Mouse (Mus musculus): Measurements from ENCODE around the gene Epha3.
A peak's percentile ranks its signal among the peaks of the same experiment; 100 is the strongest.

Gene Epha3

GRCm38 (mm10) chr16:63863913-63864330, at the start of gene Epha3:
Gene Epha3, minus strand, starts transcription at chr16:63864175.
- peak; percentile 81 for DNase-seq

- DNase-seq = no peak
Observed at GRCm38 (mm10) chr16:63903425-63903824, 39.5 kb upstream of the Epha3 start.

- DNase-seq = no peak
Observed at GRCm38 (mm10) chr16:63881190-63881589, 17.2 kb upstream of the Epha3 start.

- DNase-seq = peak; percentile 6
Observed at GRCm38 (mm10) chr16:63872313-63872712, 8.3 kb upstream of the Epha3 start.

- DNase-seq = no peak
Observed at GRCm38 (mm10) chr16:63864463-63864976, 545 bp upstream of the Epha3 start.

- DNase-seq = peak; percentile 23
Observed at GRCm38 (mm10) chr16:63863181-63863580, 794 bp downstream of the Epha3 start.

GRCm38 (mm10) chr16:63857561-63857960, 6.4 kb downstream of the Epha3 start:
- no peak for DNase-seq

- DNase-seq = peak; percentile 85
Observed at GRCm38 (mm10) chr16:63856658-63857552, 7.1 kb downstream of the Epha3 start.

- DNase-seq = no peak
Observed at GRCm38 (mm10) chr16:63850297-63850696, 13.7 kb downstream of the Epha3 start.

- DNase-seq = no peak
Observed at GRCm38 (mm10) chr16:63842911-63843310, 21.1 kb downstream of the Epha3 start.

- no peak for DNase-seq
Observed at GRCm38 (mm10) chr16:63837466-63837865, 26.5 kb downstream of the Epha3 start.

GRCm38 (mm10) chr16:63821164-63821563, 42.8 kb downstream of the Epha3 start:
- DNase-seq = no peak

GRCm38 (mm10) chr16:63817606-63818005, 46.4 kb downstream of the Epha3 start:
- no peak for DNase-seq

- no peak for DNase-seq
Observed at GRCm38 (mm10) chr16:63816672-63817071, 47.3 kb downstream of the Epha3 start.

GRCm38 (mm10) chr16:63809871-63810270, 54.1 kb downstream of the Epha3 start:
- no peak for DNase-seq

- no peak for DNase-seq
Observed at GRCm38 (mm10) chr16:63808991-63809390, 55.0 kb downstream of the Epha3 start.

- DNase-seq = no peak
Observed at GRCm38 (mm10) chr16:63806437-63807129, 57.4 kb downstream of the Epha3 start.

GRCm38 (mm10) chr16:63806025-63806424, 58.0 kb downstream of the Epha3 start:
- DNase-seq = no peak

GRCm38 (mm10) chr16:63801436-63801835, 62.5 kb downstream of the Epha3 start:
- no peak for DNase-seq

GRCm38 (mm10) chr16:63798341-63798740, 65.6 kb downstream of the Epha3 start:
- DNase-seq = no peak

- DNase-seq = no peak
Observed at GRCm38 (mm10) chr16:63794292-63794691, 69.7 kb downstream of the Epha3 start.

GRCm38 (mm10) chr16:63793805-63794204, 70.2 kb downstream of the Epha3 start:
- DNase-seq = no peak

- DNase-seq = no peak
Observed at GRCm38 (mm10) chr16:63792084-63792483, 71.9 kb downstream of the Epha3 start.

GRCm38 (mm10) chr16:63783544-63783943, 80.4 kb downstream of the Epha3 start:
- no peak for DNase-seq

Measured in right cerebral cortex, postnatal 14 days (tissue).